Mouse (Mus musculus) heart, postnatal 10 days (tissue): ENCODE data around the gene Sft2d2. TPM values are rescaled to one million over a fixed set of nuclear protein-coding genes. Genes with fewer than 3 reads are reported as not detected.
A peak's percentile ranks its signal among the peaks of the same experiment; 100 is the strongest.

Source experiments
- DNase-seq, 2 experiments: peaks; one replicate each; pipeline ENCODE4 v3.0.0; 2021
- intact Hi-C: fragments of 180-260 bp; cut with DNase I; formaldehyde crosslinking; loops from one replicate; pipeline ENCODE4 v1.15.1; 2025
- total RNA-seq, 2 experiments: library from RNA; stranded (reverse); gene quantifications; 2 replicates each; pipeline ENCODE4 v1.2.3; 2021

Gene Sft2d2
- total RNA-seq, 2 experiments from 2014 or later = 16.8 to 18.4 TPM

DNA sequence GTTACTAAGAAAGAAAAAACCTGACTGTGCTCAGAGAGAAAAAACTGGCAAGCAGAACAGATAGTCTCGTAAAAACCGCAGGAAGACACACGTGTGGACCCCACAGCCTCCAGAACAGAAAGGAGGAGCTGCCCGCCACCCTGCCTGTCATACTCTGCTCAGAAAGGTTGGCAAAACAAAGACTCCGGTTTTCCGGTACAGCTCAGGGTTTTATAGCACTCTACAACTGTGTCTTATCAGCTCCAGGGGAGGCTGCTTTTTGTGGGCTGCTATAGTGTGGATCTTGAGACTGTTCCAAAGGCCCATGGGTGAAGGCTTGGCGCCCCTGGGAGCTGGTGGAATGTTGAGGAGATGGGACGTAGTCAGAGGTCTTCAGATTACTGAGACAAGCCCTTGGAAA is 43.0 kb downstream of the Sft2d2 start:
- DNase-seq = no peak
- intact Hi-C loops = no loop called here

- intact Hi-C loops = no loop called here
- DNase-seq = no peak
Observed at GRCm38 (mm10) chr1:165142343-165142916, 51.8 kb downstream of the Sft2d2 start.

DNA sequence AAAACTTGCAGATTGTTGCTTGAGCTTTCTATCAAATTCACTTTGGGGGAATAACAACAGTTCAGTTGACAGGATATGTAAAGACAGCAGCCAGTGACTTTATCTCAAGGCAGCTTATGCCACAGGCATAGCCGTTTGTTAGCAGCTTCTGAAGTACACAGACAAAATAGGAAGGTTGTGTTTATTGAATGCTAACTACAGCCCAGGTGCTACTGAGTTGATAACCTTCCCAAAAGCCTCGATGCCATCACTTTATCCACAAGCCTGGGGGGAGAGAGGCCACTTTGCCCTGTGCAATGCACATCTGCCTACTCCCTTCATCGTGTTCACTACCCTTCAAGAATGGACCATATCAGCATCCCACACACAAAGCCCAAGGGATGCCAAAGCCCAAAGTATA is 54.0 kb downstream of the Sft2d2 start:
- no peak for DNase-seq
- intact Hi-C loops = no loop called here

GRCm38 (mm10) chr1:165133858-165134257 is 60.4 kb downstream of the Sft2d2 start:
- intact Hi-C loops = no loop called here
- DNase-seq = no peak

DNA sequence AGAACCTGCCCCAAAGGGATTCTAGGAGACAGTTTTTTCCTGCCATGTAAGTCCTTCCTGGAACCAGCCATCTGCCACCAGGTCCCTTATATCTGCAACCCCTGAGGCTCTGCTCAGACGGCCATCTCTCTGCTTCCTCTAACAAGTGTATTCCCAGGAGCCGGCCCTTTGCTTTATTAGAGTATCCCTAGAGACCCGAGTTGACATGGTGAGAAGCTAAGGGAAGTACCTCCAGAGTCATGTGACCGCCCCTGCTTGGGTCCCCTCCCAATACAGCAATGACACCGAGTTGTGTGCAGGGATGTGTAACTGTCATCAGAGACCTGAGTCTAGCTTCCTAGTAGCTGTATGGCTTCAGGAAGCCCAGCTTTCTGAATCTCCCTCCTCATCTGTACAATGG is 61.0 kb downstream of the Sft2d2 start:
- intact Hi-C loops = no loop called here
- no peak for DNase-seq

- peak; percentile 75 to 86 for DNase-seq
- intact Hi-C loops = no loop called here
Observed at GRCm38 (mm10) chr1:165132187-165132877, 61.9 kb downstream of the Sft2d2 start.

DNA sequence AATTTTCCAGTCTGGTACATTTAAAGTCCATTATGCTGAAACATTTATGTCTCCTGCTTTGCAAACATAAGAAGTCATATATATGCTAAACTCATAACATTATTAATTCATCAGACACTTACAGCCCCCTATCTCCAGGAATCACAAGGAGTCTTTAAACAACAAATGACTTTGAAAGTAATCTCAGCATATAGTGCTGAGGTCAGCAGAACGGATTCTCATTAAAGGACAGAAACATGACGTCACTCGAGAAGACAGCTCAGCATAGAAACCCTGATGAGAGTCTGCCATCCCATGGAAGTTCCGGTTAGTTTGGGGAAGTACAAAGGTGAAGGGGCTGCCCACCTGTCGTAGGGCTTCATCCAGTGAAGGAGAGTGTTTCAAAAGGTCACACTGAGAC is 64.7 kb downstream of the Sft2d2 start:
- intact Hi-C loops = no loop called here
- no peak for DNase-seq

Other genes with a start within 250 kb of the Sft2d2 start
- not detected for gene Tbx19, start 33.7 kb downstream of the Sft2d2 start, total RNA-seq
- 10 to 100 TPM; 49.4 to 50.8 TPM for gene Tiprl, start 42.6 kb upstream of the Sft2d2 start, total RNA-seq
- 1 to 10 TPM; 5.7 to 8.1 TPM for gene Gpr161, start 101.4 kb upstream of the Sft2d2 start, total RNA-seq